Mouse (Mus musculus) spleen, embryonic (tissue): Measurements from ENCODE around the gene Tmprss13.

Experiments
- CTCF ChIA-PET: fragments of 350-600 bp; sonication (Branson Sonifier 250); formaldehyde crosslinking; loops from one replicate; lab custom pipeline; 2022; lab: Charles Lee

Tmprss13 gene

DNA sequence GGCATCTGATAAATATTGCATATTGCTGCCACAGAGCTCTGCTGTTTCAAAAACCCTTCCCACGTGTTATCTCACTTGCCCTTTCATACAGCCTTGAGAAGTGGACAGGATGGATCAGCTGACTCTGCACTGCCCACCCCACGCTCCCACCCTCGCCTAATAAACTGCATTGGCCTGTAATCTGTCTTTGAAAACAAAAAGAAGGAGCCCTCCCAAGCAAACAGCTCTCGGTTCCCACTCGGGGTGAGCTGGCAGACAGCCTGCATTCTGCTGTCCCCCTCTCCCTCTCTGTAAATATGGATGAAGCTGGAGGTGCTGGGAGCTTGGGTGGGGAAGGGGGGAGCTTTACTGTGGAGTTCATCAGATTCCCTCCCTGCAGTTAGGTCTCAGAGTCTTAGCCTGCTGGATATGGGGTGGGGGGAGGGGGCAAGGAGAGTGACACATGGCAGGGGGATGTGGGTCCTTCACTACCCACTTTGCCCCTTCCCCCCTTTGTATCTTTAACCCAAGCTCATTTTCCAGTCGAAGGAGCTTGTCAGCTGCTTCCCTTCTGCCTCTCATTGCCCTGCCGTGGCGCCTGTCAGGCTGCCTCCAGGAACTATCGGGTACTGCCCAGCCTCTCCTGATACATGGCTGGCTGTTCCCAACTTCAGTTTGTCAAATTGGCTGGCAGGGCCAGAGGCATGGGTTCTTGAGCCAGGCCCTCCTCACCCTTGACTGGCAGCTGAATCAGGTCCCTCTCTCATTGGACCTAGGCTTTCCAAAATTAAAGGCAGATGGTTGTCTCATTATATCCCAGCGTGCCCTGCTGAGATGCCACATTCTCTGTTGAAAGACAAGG is 61.7 kb downstream of the Tmprss13 start:
- CTCF ChIA-PET: interaction anchor here (0.5 to 1.1 kb wide), 3 partner anchors 35 to 883 kb away, joined by 3 to 8 read pairs (median 3); no protein-coding TSS in a partner anchor

GRCm38 (mm10) chr9:45382336-45382735 is 63.4 kb downstream of the Tmprss13 start:
- CTCF ChIA-PET: no interaction called here

DNA sequence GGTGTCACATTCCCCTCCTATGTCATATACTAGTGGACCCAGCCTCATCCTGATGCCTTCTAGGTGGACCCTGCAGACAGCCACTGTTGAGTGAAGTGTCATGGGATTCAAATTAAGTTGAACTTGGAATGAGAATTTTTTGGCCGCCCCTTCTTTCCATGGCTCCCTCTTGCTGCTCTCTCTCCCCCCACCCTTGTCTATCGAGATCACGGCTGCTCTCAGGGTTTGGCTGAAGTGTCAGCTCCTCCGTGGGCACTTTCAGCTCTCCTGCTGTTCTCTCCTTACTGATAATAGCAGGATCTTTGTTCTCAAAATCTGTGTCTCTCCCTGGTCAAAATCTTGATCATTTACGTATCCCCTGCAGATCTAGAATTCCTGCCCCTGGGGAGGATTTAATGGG is 63.9 kb downstream of the Tmprss13 start:
- CTCF ChIA-PET: no interaction called here

DNA sequence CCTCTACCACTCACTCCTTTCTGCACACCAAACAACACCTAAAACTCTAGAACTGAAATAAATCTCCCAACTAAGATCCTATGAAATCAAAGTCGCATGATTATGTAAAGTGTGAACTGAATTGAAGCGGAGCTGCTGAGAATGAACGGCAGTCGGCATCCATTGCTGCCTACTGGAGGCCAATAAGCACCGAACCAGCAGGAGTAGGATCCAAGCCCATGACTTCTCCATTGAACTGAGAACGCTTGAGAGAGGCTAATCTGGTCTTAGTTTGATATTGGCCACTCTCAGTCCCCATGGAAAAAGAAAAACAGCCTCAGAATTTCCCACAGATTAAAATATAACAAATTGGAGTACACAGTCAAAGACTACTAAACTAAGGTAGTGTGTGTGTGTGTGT is 65.0 kb downstream of the Tmprss13 start:
- CTCF ChIA-PET: no interaction called here

DNA sequence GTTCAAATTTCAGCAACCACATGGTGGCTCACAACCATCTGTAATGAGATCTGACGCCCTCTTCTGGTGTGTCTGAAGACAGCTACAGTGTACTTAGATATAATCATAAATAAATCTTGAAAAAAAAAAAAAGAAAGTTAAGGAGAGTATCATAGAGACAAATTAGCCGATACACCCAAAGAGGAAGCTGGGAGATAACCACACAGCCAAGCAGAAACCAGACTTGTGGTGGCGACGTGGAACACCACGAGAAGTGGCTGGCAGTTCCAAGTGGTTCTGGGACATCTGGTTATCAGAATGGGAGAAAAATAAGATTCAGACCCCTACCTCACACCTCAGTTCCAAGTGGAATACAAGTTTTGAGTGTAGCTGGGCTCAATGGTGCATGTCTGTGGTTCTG is 67.8 kb downstream of the Tmprss13 start:
- CTCF ChIA-PET: interaction anchor here (1.0 kb wide), 1 partner anchor 13 kb away, joined by 4 read pairs; the partner anchor contains the start of gene Fxyd2

- CTCF ChIA-PET: interaction anchor here (1.0 to 2.1 kb wide), 6 partner anchors 87 to 366 kb away, joined by 3 to 10 read pairs (median 5); no protein-coding TSS in a partner anchor
These were observed 69.6 kb downstream of the Tmprss13 start for GRCm38 (mm10) chr9:45388385-45388994.

- CTCF ChIA-PET: interaction anchor here (0.8 to 2.1 kb wide), 5 partner anchors 81 to 367 kb away, joined by 3 to 10 read pairs (median 5); no protein-coding TSS in a partner anchor
These were observed 70.7 kb downstream of the Tmprss13 start for GRCm38 (mm10) chr9:45389596-45389995.

GRCm38 (mm10) chr9:45391299-45391698 is 72.4 kb downstream of the Tmprss13 start:
- CTCF ChIA-PET: no interaction called here

DNA sequence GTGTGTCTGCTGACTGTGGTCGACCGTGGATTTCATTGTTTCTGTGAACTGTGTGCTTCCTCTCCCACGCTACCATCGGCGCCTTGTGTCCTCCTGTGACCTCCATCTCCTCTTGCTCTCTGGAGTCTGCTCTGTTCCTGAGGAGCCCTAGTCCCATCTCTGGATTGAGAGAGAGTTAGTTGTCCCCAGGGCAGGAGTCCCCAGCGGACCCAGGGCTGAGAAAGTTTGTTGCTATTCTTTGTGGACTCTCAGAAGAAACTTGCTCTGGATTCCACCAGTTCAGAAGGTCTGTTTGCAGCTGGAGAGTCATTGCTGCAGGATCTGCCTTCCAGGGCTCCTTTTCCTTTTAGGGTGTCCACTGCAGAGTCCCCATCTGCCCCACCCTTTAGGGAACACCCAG is 76.3 kb downstream of the Tmprss13 start:
- CTCF ChIA-PET: no interaction called here

- CTCF ChIA-PET: no interaction called here
These were observed 76.9 kb downstream of the Tmprss13 start for GRCm38 (mm10) chr9:45395796-45396195.
